Mouse (Mus musculus) cerebellum, adult 9-10 months (tissue): ENCODE results near the gene Olfr196.
"Not testable (repeated sequence)": the region's sequence is repeated elsewhere in the genome, so short reads cannot be mapped to it uniquely, and the experiment has no call there.

ENCODE experiments used
- DNase-seq: peaks from one replicate; pipeline ENCODE4 v3.0.0; 2022

Gene Olfr196

GRCm38 (mm10) chr16:59170354-59170753, at the start of gene Olfr196:
Olfr196 (minus strand) TSS chr16:59170454.
- no peak for DNase-seq

- DNase-seq, result not testable (repeated sequence)
Measured at GRCm38 (mm10) chr16:59219667-59220066, 49.4 kb upstream of the Olfr196 start, which contains the start of gene Olfr199. Olfr199 (minus strand) TSS chr16:59219767.

GRCm38 (mm10) chr16:59217861-59218260, 47.6 kb upstream of the Olfr196 start:
- DNase-seq, result not testable (repeated sequence)

GRCm38 (mm10) chr16:59203433-59203832, 33.2 kb upstream of the Olfr196 start, which contains the start of gene Olfr198:
Olfr198 (minus strand) TSS chr16:59203533.
- DNase-seq, result not testable (repeated sequence)

- no peak for DNase-seq
Measured at GRCm38 (mm10) chr16:59151996-59152395, 18.3 kb downstream of the Olfr196 start.

- no peak for DNase-seq
Measured at GRCm38 (mm10) chr16:59146746-59147145, 23.5 kb downstream of the Olfr196 start, which contains the start of gene Olfr195. Olfr195 (plus strand) TSS chr16:59147046.

- no peak for DNase-seq
Measured at GRCm38 (mm10) chr16:59141105-59141504, 29.1 kb downstream of the Olfr196 start.

- no peak for DNase-seq
Measured at GRCm38 (mm10) chr16:59130740-59131139, 39.5 kb downstream of the Olfr196 start.

- no peak for DNase-seq
Measured at GRCm38 (mm10) chr16:59120969-59121368, 49.3 kb downstream of the Olfr196 start, which contains the start of gene Olfr194. Olfr194 (minus strand) TSS chr16:59121069.
